Mouse (Mus musculus) granulocyte monocyte progenitor cell, adult 5-6 weeks (primary cell): ENCODE measurements around the gene Mgrn1. TPM values are rescaled to one million over a fixed set of nuclear protein-coding genes. Genes with fewer than 3 reads are reported as not detected.

ENCODE experiments used
- ATAC-seq: replicated peaks from 2 replicates; pipeline ENCODE4 v1.8.0; 2016; ENCODE audit warnings: mild to moderate bottlenecking, moderate TSS enrichment, inconsistent platforms; ENCODE audit not compliant: poor library complexity, severe bottlenecking
- total RNA-seq, 2 experiments: library from RNA; stranded (forward) in 1 of 2; stranded (reverse) in 1 of 2; fragments of 200-712, 200-1000 nt in 1 of 2; fragments of >200 nt in 1 of 2; fragmentation: Nextera tagmentation in 1 of 2; gene quantifications; 2 replicates each; pipeline ENCODE4 v1.2.3; 2014 to 2017

Gene Mgrn1
- total RNA-seq, 2 experiments from 2014 or later: 21.6 to 33.5 TPM

DNA sequence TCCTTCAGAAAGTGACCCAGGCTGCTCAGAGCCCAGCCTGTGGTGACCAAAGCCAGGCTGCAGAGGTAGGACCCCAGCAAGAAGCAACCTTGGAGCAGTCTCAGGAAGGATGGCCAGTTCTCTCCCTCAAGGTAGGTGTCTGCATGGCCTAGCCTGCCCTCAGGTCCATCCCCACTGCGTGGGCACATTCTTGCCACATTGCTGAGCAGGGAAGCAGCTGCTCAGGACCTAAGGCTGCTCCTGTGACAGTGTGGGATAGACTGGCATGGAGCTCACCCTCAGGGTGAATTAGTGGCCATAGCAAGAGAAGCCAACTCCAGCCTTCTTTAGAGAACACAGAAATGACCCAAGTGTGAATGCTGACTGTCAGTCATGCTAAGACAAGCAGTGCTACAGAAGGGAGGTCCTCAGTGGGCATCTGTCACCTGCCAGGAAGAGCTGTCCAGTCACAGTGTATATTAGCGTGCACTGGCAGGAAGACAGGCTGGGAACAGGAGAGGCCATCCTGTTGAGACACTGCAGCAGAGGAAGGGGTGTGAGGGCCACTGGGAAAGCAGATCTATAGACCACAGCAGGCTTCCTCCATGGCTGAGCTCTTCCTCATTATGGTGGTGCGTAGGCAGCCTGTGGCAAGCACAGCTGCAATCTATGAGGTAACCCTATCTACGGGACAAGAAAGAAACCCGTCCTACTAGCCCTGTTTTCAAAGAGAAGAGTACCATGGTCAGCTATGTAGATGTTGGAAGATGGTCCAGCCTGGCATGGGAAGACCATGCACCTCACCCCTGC, 83.2 kb downstream of the Mgrn1 start:
- ATAC-seq: peak; percentile 93

DNA sequence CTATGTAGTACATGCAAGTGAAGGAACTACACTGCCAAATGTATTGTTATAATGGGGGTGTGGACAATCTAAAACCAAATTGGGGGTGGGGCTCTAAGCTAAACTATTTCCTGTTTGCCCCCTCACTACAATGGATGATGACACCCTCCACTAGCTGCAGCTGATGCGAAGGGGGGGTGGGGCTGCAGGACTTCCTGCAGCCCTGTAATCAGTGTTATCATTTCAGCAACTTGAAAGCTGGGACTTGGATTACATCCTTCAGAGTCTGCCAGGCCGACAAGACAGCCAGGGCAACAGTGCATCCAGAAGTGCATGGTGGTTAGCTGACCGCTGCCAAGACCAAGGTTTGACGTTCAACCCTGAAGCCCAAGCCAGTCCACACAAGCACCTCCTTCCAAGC, 85.6 kb downstream of the Mgrn1 start:
- ATAC-seq: no peak

DNA sequence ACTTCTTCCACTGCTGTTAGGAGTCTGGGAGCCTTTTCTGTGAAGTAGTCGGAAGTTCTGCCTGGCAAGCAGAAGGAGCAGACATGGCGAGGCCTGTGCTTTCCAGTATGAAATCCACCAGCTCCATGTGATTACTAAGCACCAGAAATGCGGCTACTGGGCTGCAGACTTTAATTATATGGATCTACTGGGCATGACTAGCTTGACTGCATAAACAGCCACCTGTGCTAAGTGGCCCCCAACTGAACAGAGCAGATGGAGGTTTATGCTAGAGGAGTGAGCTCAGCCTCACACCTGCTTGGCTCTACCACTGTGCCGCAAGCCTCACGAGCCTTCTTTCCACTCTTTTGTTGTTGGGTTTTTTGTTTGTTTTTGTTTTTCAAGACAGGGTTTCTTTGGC, 88.5 kb downstream of the Mgrn1 start:
- no peak for ATAC-seq

DNA sequence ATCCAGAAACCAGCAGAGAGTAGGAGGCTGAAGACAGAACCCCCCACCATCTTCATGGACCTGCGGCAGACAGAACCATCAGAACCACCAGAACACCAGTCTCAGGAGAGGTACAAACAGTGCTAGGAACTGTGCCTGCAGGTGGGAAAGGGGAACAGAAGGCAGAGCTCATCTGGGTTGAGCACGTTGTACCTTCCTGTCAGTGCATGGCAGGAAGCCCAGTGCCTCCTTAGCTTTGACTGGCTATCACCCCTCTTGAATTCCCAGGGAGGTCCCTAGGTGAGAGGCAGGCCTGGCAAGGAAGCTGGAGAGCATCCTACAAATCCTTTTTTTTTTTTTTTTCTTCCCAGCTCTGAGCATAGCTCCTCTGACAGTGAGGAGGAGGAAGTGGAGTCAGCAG, 90.1 kb downstream of the Mgrn1 start:
- no peak for ATAC-seq

DNA sequence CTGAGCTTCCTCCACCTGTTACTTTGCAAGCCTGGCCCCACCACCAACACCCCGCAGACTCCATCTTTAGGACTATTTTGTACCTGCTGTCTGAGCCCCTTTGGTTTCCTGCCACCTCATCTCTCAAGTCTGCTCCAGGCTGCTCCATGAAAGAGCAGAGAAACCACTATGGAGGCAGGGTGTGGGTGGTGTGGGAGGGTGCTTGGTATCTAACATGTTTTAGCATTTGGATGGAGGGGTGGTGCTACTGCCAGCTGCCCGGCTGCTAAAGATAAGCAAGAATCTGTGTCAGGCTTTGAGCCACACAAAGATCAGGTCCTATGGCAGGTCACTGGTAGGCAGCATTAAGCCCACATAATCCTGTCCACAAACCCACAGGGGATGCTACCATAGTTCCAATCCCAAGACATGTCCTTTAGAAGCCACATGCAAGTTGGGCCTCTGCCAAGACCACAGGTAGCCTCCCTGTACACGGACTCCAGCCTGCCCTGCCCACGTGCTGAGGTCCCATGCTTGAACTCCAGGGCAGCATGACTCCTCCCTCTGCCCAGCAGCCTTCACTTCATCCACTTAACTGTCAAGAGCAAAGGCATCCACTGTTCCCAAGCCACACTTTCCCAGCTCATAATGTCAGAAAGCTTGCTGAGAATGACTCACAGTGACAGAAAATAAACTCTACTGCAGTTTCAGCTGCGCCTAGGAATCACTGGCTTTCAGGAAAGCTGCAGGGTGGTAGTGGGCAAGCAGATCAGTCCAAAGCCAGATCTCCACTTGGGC, 92.4 kb downstream of the Mgrn1 start:
- ATAC-seq: no peak

DNA sequence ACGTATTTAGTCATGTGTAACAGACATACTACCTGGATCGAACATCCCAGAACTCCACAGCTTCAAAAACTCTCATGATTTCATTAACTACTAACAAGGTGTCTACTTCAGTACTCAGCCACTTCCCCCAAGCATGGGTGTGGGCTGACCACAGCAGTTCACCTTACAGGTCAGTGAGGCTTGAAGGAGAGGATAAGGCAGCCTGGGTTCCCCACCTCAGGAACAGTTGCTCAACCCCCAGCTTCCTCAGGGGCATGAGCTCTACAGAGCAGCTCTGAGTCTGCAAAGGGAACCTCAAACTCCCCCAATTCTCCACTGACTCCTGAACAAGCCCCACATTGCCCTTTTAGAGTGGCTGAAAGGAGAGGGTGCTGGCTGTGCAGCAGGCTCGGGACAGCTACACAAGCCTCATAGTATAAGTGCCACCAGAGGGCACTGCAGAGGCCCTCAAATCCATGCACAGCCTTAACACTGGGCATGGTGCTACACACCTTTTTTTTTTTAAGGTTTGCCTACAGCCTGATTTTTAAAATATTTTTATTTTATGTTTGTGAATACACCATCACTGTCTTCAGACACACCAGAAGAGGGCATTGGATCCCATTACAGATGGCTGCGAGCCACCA, 93.8 kb downstream of the Mgrn1 start:
- ATAC-seq: peak; percentile 83

DNA sequence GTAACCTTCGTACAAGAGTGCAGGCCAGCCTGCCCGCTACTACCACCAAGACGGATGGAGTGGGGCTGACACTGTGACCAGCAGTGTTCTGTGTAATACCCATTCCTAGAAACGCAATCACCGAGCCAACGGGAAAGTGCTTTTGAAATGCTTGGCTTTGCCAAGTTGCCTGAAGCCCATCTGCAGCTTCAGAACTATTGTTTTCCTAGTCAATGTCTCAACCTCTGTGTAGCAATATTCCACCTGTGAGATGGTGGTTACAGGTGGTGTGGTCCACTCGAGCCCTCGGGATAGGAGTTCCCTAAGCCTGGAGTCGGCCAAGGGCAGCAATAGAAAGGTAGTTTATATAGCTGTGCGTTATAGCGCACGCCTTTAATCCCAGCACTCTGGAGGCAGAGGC, 98.7 kb downstream of the Mgrn1 start:
- no peak for ATAC-seq

Other genes starting within 250 kb of the Mgrn1 start
- gene Vasn, start 246.3 kb upstream of the Mgrn1 start, total RNA-seq (2014; fragmentation: Nextera tagmentation): not detected in 2 replicates
- 0.67 TPM in 1 of 2 replicates, not detected in the other for gene Vasn, start 246.3 kb upstream of the Mgrn1 start, total RNA-seq (2017)
- 41.9 and 45.8 TPM in 2 replicates for gene Dnaja3, start 246.3 kb upstream of the Mgrn1 start, total RNA-seq (2014; fragmentation: Nextera tagmentation)
- gene Dnaja3, start 246.3 kb upstream of the Mgrn1 start, total RNA-seq (2017): 60.9 and 66.4 TPM in 2 replicates
- 115 and 187 TPM in 2 replicates for gene Coro7, start 206.5 kb upstream of the Mgrn1 start, total RNA-seq (2014; fragmentation: Nextera tagmentation)
- gene Coro7, start 206.5 kb upstream of the Mgrn1 start, total RNA-seq (2017): 39.8 and 58.1 TPM in 2 replicates
- gene Nmral1, start 166.9 kb upstream of the Mgrn1 start, total RNA-seq (2014; fragmentation: Nextera tagmentation): 50.8 and 61.6 TPM in 2 replicates
- 75.7 and 82.9 TPM in 2 replicates for gene Nmral1, start 166.9 kb upstream of the Mgrn1 start, total RNA-seq (2017)
- gene Hmox2, start 159.9 kb upstream of the Mgrn1 start, total RNA-seq (2014; fragmentation: Nextera tagmentation): 70.2 and 73.0 TPM in 2 replicates
- gene Hmox2, start 159.9 kb upstream of the Mgrn1 start, total RNA-seq (2017): 77.2 and 95.9 TPM in 2 replicates
- gene Cdip1, start 96.0 kb upstream of the Mgrn1 start, total RNA-seq (2014; fragmentation: Nextera tagmentation): 22.2 and 26.0 TPM in 2 replicates
- 11.4 and 13.1 TPM in 2 replicates for gene Cdip1, start 96.0 kb upstream of the Mgrn1 start, total RNA-seq (2017)
- not detected in 2 replicates for gene 4930562C15Rik, start 50.8 kb upstream of the Mgrn1 start, total RNA-seq (2014; fragmentation: Nextera tagmentation)
- gene 4930562C15Rik, start 50.8 kb upstream of the Mgrn1 start, total RNA-seq (2017): 0.65 TPM in 1 of 2 replicates, not detected in the other
- 37.0 and 39.8 TPM in 2 replicates for gene Ubald1, start 5.9 kb upstream of the Mgrn1 start, total RNA-seq (2014; fragmentation: Nextera tagmentation)
- 11.4 and 14.1 TPM in 2 replicates for gene Ubald1, start 5.9 kb upstream of the Mgrn1 start, total RNA-seq (2017)
- gene Nudt16l1, start 52.5 kb downstream of the Mgrn1 start, total RNA-seq (2014; fragmentation: Nextera tagmentation): 45.1 and 51.5 TPM in 2 replicates
- 13.2 and 15.8 TPM in 2 replicates for gene Nudt16l1, start 52.5 kb downstream of the Mgrn1 start, total RNA-seq (2017)
- gene Anks3, start 78.0 kb downstream of the Mgrn1 start, total RNA-seq (2014; fragmentation: Nextera tagmentation): 34.2 and 72.9 TPM in 2 replicates
- gene Anks3, start 78.0 kb downstream of the Mgrn1 start, total RNA-seq (2017): 19.3 and 34.8 TPM in 2 replicates
- gene Sept12, start 111.6 kb downstream of the Mgrn1 start, total RNA-seq (2014; fragmentation: Nextera tagmentation): not detected in 2 replicates
- not detected in 2 replicates for gene Sept12, start 111.6 kb downstream of the Mgrn1 start, total RNA-seq (2017)
- not detected in 2 replicates for gene Smim22, start 121.0 kb downstream of the Mgrn1 start, total RNA-seq (2014; fragmentation: Nextera tagmentation)
- not detected in 2 replicates for gene Smim22, start 121.0 kb downstream of the Mgrn1 start, total RNA-seq (2017)
- gene Rogdi, start 127.3 kb downstream of the Mgrn1 start, total RNA-seq (2014; fragmentation: Nextera tagmentation): 61.2 and 81.6 TPM in 2 replicates
- 17.9 and 20.2 TPM in 2 replicates for gene Rogdi, start 127.3 kb downstream of the Mgrn1 start, total RNA-seq (2017)
- gene Glyr1, start 163.6 kb downstream of the Mgrn1 start, total RNA-seq (2014; fragmentation: Nextera tagmentation): 96.9 and 97.4 TPM in 2 replicates
- 103 and 105 TPM in 2 replicates for gene Glyr1, start 163.6 kb downstream of the Mgrn1 start, total RNA-seq (2017)
- gene Ubn1, start 163.8 kb downstream of the Mgrn1 start, total RNA-seq (2014; fragmentation: Nextera tagmentation): 51.8 and 54.2 TPM in 2 replicates
- 44.3 and 48.4 TPM in 2 replicates for gene Ubn1, start 163.8 kb downstream of the Mgrn1 start, total RNA-seq (2017)
- gene Ppl, start 246.2 kb downstream of the Mgrn1 start, total RNA-seq (2014; fragmentation: Nextera tagmentation): not detected in 2 replicates
- not detected in 2 replicates for gene Ppl, start 246.2 kb downstream of the Mgrn1 start, total RNA-seq (2017)